Mouse (Mus musculus): ENCODE results near the gene Ltbp3.
"Not testable (repeated sequence)": the region's sequence is repeated elsewhere in the genome, so short reads cannot be mapped to it uniquely, and the experiment has no call there.

The Ltbp3 gene

GRCm38 (mm10) chr19:5791329-5791728, 50.6 kb downstream of the Ltbp3 start:
- DNase-seq (ENCODE audit: low read depth, low spot score), result no peak

- no peak for DNase-seq (ENCODE audit: low read depth, low spot score)
Observed at GRCm38 (mm10) chr19:5793116-5793515, 52.4 kb downstream of the Ltbp3 start.

- DNase-seq (ENCODE audit: low read depth, low spot score), result not testable (repeated sequence)
Observed at GRCm38 (mm10) chr19:5793917-5794770, 53.4 kb downstream of the Ltbp3 start.

- no peak for DNase-seq (ENCODE audit: low read depth, low spot score)
Observed at GRCm38 (mm10) chr19:5794771-5795576, 54.3 kb downstream of the Ltbp3 start.

GRCm38 (mm10) chr19:5795668-5796572, 55.2 kb downstream of the Ltbp3 start:
- DNase-seq (ENCODE audit: low read depth, low spot score), result no peak

GRCm38 (mm10) chr19:5796573-5797111, 55.9 kb downstream of the Ltbp3 start:
- DNase-seq (ENCODE audit: low read depth, low spot score), result no peak

GRCm38 (mm10) chr19:5797381-5798111, 56.8 kb downstream of the Ltbp3 start:
- DNase-seq (ENCODE audit: low read depth, low spot score), result no peak

- DNase-seq (ENCODE audit: low read depth, low spot score), result no peak
Observed at GRCm38 (mm10) chr19:5798700-5799479, 58.2 kb downstream of the Ltbp3 start.

GRCm38 (mm10) chr19:5799566-5800349, 59.1 kb downstream of the Ltbp3 start:
- no peak for DNase-seq (ENCODE audit: low read depth, low spot score)

GRCm38 (mm10) chr19:5800350-5800631, 59.6 kb downstream of the Ltbp3 start:
- no peak for DNase-seq (ENCODE audit: low read depth, low spot score)

GRCm38 (mm10) chr19:5800632-5801431, 60.1 kb downstream of the Ltbp3 start:
- DNase-seq (ENCODE audit: low read depth, low spot score), result no peak

GRCm38 (mm10) chr19:5801432-5801964, 60.8 kb downstream of the Ltbp3 start:
- no peak for DNase-seq (ENCODE audit: low read depth, low spot score)

- peak; percentile 97 for DNase-seq (ENCODE audit: low read depth, low spot score)
Observed at GRCm38 (mm10) chr19:5802011-5802786, 61.5 kb downstream of the Ltbp3 start.

GRCm38 (mm10) chr19:5802787-5803040, 62.0 kb downstream of the Ltbp3 start:
- no peak for DNase-seq (ENCODE audit: low read depth, low spot score)

GRCm38 (mm10) chr19:5803041-5803880, 62.6 kb downstream of the Ltbp3 start:
- DNase-seq (ENCODE audit: low read depth, low spot score), result peak; percentile 100

- DNase-seq (ENCODE audit: low read depth, low spot score), result no peak
Observed at GRCm38 (mm10) chr19:5803881-5804279, 63.2 kb downstream of the Ltbp3 start.

Data from skeletal muscle tissue, adult 2 months (tissue).